Mouse (Mus musculus) brain, embryonic 14.5 days (tissue): ENCODE results near the gene Gtse1. TPM values are rescaled to one million over a fixed set of nuclear protein-coding genes. Genes with fewer than 3 reads are reported as not detected.
A peak's percentile ranks its signal among the peaks of the same experiment; 100 is the strongest.
"Not testable (repeated sequence)": the region's sequence is repeated elsewhere in the genome, so short reads cannot be mapped to it uniquely, and the experiment has no call there.

Experiments used
- DNase-seq: peaks from one replicate; pipeline ENCODE4 v3.0.0-alpha.2; 2011; ENCODE audit warnings: low read depth
- CTCF ChIP-seq: fragments of 200-500 bp; IDR thresholded peaks from 2 replicates; pipeline ENCODE4 v1.5.1; 2012; ENCODE audit warnings: inconsistent platforms, mild to moderate bottlenecking, moderate library complexity, borderline replicate concordance; ENCODE audit not compliant: insufficient read depth, insufficient read length; ENCODE audit errors: extremely low read depth
- POLR2A ChIP-seq: fragments of 200-500 bp; IDR thresholded peaks from 2 replicates; pipeline ENCODE4 v1.6.1; 2012; ENCODE audit warnings: mild to moderate bottlenecking, inconsistent platforms, borderline replicate concordance; ENCODE audit not compliant: poor library complexity, insufficient read depth, insufficient read length, severe bottlenecking; ENCODE audit errors: extremely low read depth
- polyA plus RNA-seq: library from polyadenylated mRNA; depleted of rRNA; stranded (reverse); fragments of >200 nt; gene quantifications from 2 replicates; pipeline ENCODE4 v1.2.3, GENCODE M21; 2012

The Gtse1 gene
- polyA plus RNA-seq, 1 experiment, result 11.5 TPM

DNA sequence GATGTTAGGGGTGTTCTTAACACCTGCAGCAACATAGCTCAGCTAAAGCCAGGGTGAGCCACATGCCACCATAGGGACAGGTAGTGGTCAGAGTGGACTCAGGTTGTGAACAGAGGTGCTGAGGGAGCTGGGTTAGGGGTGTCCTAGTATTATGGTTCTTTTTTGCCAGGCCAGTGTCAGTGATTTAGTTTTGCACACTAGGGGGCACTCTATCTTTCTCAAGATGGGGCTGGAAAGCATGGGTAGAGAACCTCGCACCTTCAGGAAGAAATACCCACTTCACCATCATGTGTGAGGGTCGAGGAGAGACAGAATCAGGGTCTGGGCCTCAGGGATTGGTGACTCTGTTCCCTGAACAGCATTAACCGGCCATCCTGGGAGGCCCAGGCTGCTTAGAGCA is 24.2 kb upstream of the Gtse1 start:
- no peak for TF ChIP-seq POLR2A
- TF ChIP-seq CTCF, result no peak
- no peak for DNase-seq

DNA sequence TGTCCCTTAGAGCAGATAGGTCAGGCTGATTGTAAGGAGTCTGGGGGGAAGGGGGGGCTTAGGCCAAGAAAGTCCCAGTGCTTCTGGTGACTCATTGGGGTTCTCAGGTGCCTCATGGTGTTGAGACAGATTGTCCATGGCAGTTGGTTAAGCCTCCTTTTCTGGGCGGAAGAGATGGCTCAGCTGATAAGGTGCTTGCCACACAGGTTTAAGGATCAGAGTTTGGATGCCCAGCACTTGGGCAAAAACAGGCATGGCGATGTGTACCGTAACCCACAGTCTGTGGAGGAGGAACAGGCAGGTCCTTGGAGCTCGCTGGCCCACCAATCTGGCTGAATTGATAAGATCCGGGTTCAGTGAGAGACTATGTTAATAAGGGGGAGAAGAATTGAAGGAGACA is 22.7 kb upstream of the Gtse1 start:
- no peak for TF ChIP-seq POLR2A
- TF ChIP-seq CTCF, result no peak
- no peak for DNase-seq

DNA sequence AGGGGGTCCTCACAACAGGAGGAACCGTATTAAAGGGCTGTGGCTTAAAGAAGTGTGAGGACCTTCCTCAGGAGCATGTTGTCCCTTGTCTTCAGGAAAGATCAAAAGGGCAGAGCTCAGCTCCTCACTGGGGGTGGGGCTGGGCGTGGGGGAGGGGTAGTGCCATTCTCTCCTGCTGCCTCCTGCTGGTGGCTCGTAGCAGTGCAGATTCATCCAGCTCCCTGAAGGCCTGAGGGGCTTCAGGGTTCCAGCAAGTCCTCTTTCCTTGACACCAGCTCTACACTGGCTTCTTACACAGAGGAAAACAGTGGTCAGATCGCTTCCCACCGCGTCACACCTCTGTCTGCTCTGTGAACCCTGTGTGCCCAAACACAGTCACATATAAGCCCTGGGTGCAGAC is 18.6 kb upstream of the Gtse1 start:
- no peak for DNase-seq
- TF ChIP-seq CTCF, result peak; percentile 49
- no peak for TF ChIP-seq POLR2A

DNA sequence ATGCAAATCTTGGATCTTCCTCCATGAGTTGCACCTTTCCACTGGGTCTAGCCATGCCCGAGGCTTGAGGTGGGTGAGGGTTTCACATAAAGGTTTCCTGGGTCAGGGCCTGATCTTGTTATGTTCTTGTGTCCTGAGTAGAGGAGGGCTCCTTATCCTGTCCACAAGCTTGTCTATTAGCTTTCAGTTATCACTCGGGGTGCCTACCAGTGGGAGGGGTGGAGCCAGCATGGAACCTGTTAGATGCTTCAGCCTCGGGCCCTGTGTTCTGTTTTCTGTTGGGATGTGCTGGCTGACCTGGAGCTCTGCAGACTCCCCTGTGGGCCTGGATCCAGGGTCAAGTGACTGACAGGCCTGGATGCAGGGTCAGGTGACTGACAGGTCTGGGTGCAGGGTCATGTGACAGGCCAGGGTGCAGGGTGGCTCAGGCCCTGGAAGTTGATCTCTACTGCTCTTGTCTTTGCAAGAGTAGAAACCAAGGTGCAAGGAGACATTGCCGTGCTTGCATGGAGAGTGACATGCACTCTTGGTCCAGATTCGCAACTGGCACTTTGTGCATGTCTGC is 17.7 kb upstream of the Gtse1 start:
- TF ChIP-seq CTCF (no peak), POLR2A (no peak)
- DNase-seq, result no peak

DNA sequence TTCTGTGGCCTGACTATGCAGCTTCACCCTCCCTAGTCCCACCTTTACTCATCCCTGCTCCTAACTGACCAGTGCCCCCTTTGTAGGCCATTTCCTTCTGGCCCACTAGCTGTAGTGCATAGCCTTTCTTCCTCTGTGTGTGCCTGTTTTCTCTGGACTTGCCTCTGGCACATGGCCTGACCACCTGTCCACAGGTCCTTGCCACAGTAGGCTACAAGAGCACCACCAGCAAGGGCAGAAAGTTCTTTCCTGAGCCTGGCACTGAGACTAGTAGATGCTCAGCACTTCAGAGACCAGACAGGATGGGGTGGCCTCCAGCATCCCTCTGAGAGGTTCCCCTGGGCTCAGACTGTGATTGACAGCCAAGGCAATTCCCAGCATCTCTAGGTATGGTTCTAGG is 14.5 kb upstream of the Gtse1 start:
- no peak for DNase-seq
- TF ChIP-seq POLR2A, result no peak
- TF ChIP-seq CTCF, result no peak

DNA sequence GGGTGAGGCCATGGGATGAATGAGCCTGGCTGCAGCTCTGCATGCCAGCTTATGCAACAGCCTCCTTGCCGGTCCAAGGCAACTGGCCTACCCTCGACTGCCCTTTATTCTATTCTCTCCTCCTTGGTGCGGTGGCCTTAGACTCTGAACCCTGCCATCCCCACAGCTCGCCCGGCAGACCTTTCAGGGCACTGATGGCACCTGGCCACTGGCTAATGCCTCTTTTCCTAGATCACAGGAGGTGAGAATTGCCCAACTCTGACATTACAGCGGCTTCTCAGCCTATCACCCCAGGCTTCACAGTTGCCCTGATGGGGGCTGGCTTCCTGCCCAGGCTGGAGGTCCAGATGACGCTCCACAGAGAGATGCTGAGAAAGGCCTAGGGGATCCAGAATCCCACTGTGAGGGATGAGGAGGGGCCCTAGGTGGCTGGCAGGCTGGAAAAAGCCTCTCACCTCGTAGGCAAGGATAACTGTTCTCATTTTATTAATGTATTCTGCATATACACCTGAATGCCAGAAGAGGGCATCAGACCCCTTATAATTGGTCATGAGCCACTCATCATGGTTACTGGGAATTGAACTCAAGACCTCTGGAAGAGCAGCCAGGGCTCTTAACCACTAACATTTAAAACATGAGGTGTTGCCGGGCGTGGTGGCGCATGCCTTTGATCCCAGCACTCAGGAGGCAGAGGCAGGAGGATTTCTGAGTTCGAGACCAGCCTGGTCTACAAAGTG is 7.7 kb upstream of the Gtse1 start:
- TF ChIP-seq CTCF (no peak), POLR2A (no peak)
- DNase-seq, result no peak

DNA sequence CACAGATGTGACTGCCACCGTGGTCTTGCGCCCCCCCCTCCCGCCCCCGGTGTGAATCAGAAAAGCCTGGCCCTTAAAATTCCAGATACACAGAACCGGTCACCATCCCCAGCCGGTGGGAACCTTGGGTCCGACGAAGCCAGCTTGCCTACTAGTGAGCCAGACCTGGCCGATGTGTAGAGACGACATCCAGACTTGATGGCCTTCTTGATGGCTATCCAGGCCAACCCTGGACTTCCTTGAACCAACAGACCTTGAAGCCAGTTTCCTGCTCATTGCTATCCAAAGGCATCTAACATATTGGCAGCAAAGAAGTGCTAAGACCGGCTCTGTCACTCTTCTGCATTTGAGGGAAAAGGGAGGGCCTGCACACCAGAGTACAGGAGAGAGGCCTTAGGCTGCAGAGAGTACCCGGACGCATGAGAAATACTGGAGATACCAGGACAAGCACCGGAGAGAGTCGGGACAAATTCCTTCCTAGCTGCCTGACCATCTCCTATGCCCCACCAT is 510 bp upstream of the Gtse1 start:
- no peak for DNase-seq
- TF ChIP-seq CTCF (0 out of 2 replicates have a peak, but pooled peaks have one; percentile 3), POLR2A (no peak)

DNA sequence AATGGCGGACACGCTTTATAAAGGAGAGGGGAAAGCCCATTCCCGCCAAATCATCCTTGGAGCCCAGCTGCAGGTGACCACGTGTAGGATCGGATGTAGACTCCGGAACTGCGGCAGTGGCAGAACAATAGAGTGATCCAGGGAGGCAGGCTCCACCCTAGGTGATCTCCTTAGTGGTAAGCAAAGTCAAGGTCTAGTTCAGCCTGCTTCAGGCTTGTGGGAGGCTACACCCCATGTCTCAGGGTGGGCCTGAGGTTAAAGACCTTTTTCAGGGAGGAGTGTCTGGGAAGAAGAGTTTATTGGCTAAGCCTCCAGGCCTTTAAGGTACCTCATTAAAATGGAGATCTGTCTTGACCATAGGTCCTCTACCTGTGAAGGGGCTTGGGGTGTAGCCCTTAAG is 6.4 kb downstream of the Gtse1 start:
- not testable (repeated sequence) for DNase-seq

DNA sequence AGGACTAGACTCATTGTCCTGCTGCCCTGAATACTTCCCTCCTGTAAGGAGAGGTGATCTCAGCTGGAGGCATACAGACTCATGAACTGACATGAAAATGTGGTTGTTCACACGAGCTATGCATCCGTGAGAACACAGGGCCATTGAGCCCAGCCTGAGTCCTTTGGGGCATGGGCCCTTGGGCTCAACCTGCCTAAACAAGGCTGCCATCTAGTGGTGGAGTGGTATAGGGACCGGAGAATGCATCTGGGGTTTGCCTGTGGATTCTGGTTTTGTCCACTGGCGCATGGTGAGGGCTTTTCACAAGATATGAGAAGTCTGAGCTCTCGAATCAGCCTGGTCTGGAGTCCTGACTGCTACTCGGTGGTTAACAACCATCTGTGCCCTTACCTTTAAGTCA is 8.2 kb downstream of the Gtse1 start:
- TF ChIP-seq CTCF (peak; percentile 84), POLR2A (no peak)
- peak; percentile 73 for DNase-seq

DNA sequence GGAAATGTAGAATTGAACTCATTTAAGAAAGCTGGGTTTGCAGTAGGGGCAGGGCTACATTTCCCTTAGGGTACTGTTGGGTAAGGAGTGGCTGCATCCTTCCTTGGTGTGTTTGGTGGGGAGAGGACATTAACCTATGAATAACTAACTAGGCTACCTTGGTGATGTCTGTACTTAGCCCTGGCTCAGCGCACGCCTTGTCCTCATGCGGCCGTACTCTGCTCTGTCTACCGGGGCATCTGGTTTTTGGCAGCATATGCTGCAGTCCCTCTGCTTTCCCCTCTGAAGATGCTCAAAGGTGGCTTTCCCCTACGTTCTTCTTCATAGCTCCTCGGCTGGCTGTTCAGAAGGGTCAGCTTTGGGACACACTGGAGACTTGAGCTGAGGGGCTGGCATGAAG is 17.8 kb downstream of the Gtse1 start:
- no peak for DNase-seq
- TF ChIP-seq POLR2A (no peak), CTCF (no peak)

DNA sequence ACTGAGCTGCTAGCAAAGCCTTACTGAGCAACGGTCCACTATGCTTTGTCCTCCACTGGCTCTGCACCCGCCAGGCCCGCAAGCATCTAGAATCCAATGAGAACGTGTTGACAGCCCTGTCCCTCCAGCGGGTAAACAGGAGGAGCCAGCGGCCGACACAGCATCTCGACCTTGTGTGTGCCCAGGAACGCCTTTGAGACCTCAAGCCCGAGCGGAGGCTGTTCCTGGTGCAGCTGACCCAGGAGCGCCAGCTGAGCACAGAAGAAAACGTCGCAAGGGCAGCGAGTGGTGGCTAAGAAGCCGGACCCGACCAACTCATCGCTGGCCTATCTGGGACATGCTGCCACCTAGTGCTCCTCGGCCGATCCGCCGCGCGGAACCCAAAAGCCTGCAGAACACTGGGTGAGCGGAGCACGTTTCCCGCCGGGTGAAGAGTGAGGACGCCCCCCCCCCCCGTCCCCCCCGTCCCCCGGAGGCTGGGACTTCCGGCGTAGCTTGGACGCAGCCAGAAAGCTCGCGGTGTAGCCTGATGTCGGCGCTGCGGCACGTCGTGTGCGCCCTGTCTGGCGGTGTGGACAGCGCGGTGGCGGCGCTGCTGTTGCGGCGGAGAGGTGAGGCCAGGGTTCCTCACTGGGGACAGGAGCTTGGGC is 19.4 kb downstream of the Gtse1 start, which contains the start of gene Trmu:
Trmu (plus strand) TSS at position 465 of the 650 bp plus-strand sequence.
- peak; percentile 97 for DNase-seq
- TF ChIP-seq CTCF (peak; percentile 66), POLR2A (peak; percentile 53; the same call in 1 of the 2 replicates)
